Mouse (Mus musculus): Measurements from ENCODE around the gene Lamtor1.

DNA sequence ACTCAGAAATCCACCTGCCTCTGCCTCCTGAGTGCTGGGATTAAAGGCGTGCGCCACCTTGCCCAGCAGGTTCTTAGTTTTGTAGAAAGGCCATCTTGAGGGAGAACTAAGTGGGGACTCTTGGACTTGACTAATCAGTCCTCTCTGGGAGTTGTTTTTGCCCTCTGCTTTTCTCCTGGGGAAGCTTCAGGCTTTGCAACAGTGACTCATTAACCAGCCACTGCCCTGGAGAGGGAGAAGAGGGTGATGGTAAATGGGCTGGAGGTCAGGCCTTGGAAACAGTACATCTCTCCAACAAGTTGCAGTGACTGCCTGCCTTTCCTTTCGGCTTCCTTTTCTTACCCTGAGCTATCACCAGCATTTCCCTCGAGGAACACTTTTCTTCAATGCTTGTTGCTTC, 58.8 kb downstream of the Lamtor1 start:
- TF ChIP-seq POLR2A (IDR thresholded peaks at IDR 0.05; ENCODE audit: borderline replicate concordance, extremely low read depth, low read depth, low read length), result no peak
- no peak for TF ChIP-seq CTCF (IDR thresholded peaks at IDR 0.05; ENCODE audit: insufficient read depth, low read length)
